Mouse (Mus musculus) kidney, adult 18-20 months (tissue): Measurements from ENCODE around the gene Gm49354.
A peak's percentile ranks its signal among the peaks of the same experiment; 100 is the strongest.
"Not testable (repeated sequence)": the region's sequence is repeated elsewhere in the genome, so short reads cannot be mapped to it uniquely, and the experiment has no call there.

Source experiments
- DNase-seq: peaks from one replicate; pipeline ENCODE4 v3.0.0; 2021

Gm49354 gene

GRCm38 (mm10) chr13:59766786-59767515 lies 15.1 kb downstream of the Gm49354 start:
- DNase-seq: peak; percentile 62

GRCm38 (mm10) chr13:59762791-59763190 lies 19.3 kb downstream of the Gm49354 start:
- no peak for DNase-seq

- DNase-seq: no peak
Observed at GRCm38 (mm10) chr13:59756906-59757305, 25.1 kb downstream of the Gm49354 start.

GRCm38 (mm10) chr13:59750310-59750709 lies 31.7 kb downstream of the Gm49354 start:
- no peak for DNase-seq

- DNase-seq: peak; percentile 21
Observed at GRCm38 (mm10) chr13:59746711-59747110, 35.3 kb downstream of the Gm49354 start, which contains the start of gene 1700014D04Rik. Gene 1700014D04Rik, minus strand, starts transcription at chr13:59746752.

- DNase-seq: no peak
Observed at GRCm38 (mm10) chr13:59746164-59746563, 35.9 kb downstream of the Gm49354 start.

GRCm38 (mm10) chr13:59745462-59745861 lies 36.6 kb downstream of the Gm49354 start:
- no peak for DNase-seq

- DNase-seq: no peak
Observed at GRCm38 (mm10) chr13:59741697-59742096, 40.3 kb downstream of the Gm49354 start.

GRCm38 (mm10) chr13:59741096-59741495 lies 40.9 kb downstream of the Gm49354 start:
- DNase-seq: no peak

GRCm38 (mm10) chr13:59739397-59739796 lies 42.6 kb downstream of the Gm49354 start:
- no peak for DNase-seq

GRCm38 (mm10) chr13:59738455-59738854 lies 43.6 kb downstream of the Gm49354 start:
- DNase-seq: no peak

GRCm38 (mm10) chr13:59735190-59735589 lies 46.9 kb downstream of the Gm49354 start:
- no peak for DNase-seq

- DNase-seq: not testable (repeated sequence)
Observed at GRCm38 (mm10) chr13:59734347-59734746, 47.7 kb downstream of the Gm49354 start.

GRCm38 (mm10) chr13:59733936-59734335 lies 48.1 kb downstream of the Gm49354 start:
- no peak for DNase-seq

- no peak for DNase-seq
Observed at GRCm38 (mm10) chr13:59731652-59732051, 50.4 kb downstream of the Gm49354 start, which contains the start of gene Spata31d1d. Gene Spata31d1d, minus strand, starts transcription at chr13:59731752.

GRCm38 (mm10) chr13:59728378-59729093 lies 53.5 kb downstream of the Gm49354 start:
- DNase-seq: peak; percentile 76

- DNase-seq: no peak
Observed at GRCm38 (mm10) chr13:59726139-59726867, 55.7 kb downstream of the Gm49354 start.

GRCm38 (mm10) chr13:59722089-59722488 lies 60.0 kb downstream of the Gm49354 start:
- DNase-seq: not testable (repeated sequence)

- no peak for DNase-seq
Observed at GRCm38 (mm10) chr13:59719475-59719874, 62.6 kb downstream of the Gm49354 start.

- peak; percentile 8 for DNase-seq
Observed at GRCm38 (mm10) chr13:59718857-59719440, 63.1 kb downstream of the Gm49354 start.

GRCm38 (mm10) chr13:59713710-59714109 lies 68.3 kb downstream of the Gm49354 start:
- DNase-seq: no peak

- not testable (repeated sequence) for DNase-seq
Observed at GRCm38 (mm10) chr13:59711984-59712383, 70.1 kb downstream of the Gm49354 start, which contains the start of gene Spata31d1b. Gene Spata31d1b, plus strand, starts transcription at chr13:59712284.

- no peak for DNase-seq
Observed at GRCm38 (mm10) chr13:59710230-59710629, 71.8 kb downstream of the Gm49354 start, which contains the start of gene Spata31d1a. Gene Spata31d1a, minus strand, starts transcription at chr13:59710330.
